Mouse (Mus musculus) stomach, postnatal 0 days (tissue): ENCODE measurements around the gene Lmntd1. TPM values are rescaled to one million over a fixed set of nuclear protein-coding genes. Genes with fewer than 3 reads are reported as not detected.

Experiments
- ATAC-seq: fragments of 200-750 bp; cut with Nextera tagmentation; 2 replicates; pipeline ENCODE4 v1.8.0; 2017; ENCODE audit not compliant: low FRiP score, low TSS enrichment
- DNase-seq: peaks from one replicate; pipeline ENCODE4 v3.0.0-alpha.2; 2016; ENCODE audit warnings: low spot score
- H3K27ac ChIP-seq: fragments of 300-500 bp; sonication (generic); replicated peaks from 2 replicates; pipeline ENCODE4 v1.5.1; 2014; ENCODE audit warnings: mild to moderate bottlenecking, control low read depth
- H3K27me3 ChIP-seq: fragments of 300-500 bp; sonication (generic); 2 replicates; pipeline ENCODE4 v1.6.1; 2014; ENCODE audit warnings: low read length; ENCODE audit not compliant: control insufficient read depth, insufficient read depth
- H3K36me3 ChIP-seq: fragments of 300-500 bp; sonication (generic); 2 replicates; pipeline ENCODE4 v1.6.1; 2014; ENCODE audit warnings: low read length, mixed read lengths; ENCODE audit not compliant: control insufficient read depth, insufficient read depth
- H3K4me1 ChIP-seq: fragments of 300-500 bp; sonication (generic); replicated peaks from 2 replicates; pipeline ENCODE4 v1.6.1; 2014; ENCODE audit warnings: antibody characterized with exemption; ENCODE audit not compliant: control insufficient read depth, insufficient read depth
- H3K4me2 ChIP-seq: fragments of 300-500 bp; sonication (generic); replicated peaks from 2 replicates; pipeline ENCODE4 v1.6.1; 2014; ENCODE audit warnings: low read depth, mild to moderate bottlenecking, control low read depth, moderate library complexity
- H3K4me3 ChIP-seq: fragments of 300-500 bp; sonication (generic); 2 replicates; pipeline ENCODE4 v1.5.1; 2014; ENCODE audit warnings: low read depth, low read length, control low read depth
- H3K9ac ChIP-seq: fragments of 300-500 bp; sonication (generic); 2 replicates; pipeline ENCODE4 v1.6.1; 2014; ENCODE audit warnings: mild to moderate bottlenecking, low read length, control low read depth, mixed read lengths
- H3K9me3 ChIP-seq: fragments of 300-500 bp; sonication (generic); 2 replicates; pipeline ENCODE4 v1.6.1; 2016; ENCODE audit warnings: low read length; ENCODE audit not compliant: control insufficient read depth
- CTCF ChIP-seq: IDR thresholded peaks from 2 replicates; pipeline ENCODE4 v1.5.1; 2016; ENCODE audit warnings: antibody characterized with exemption, low read depth, mild to moderate bottlenecking, moderate library complexity
- EP300 ChIP-seq: optimal IDR thresholded peaks from 2 replicates; pipeline ENCODE3; 2016; ENCODE audit warnings: antibody characterized with exemption
- WGBS: fragments of 180-500 bp; shearing (Covaris S2); extraction: QIAGEN DNeasy Blood & Tissue Kit; methylation state at CpG from one replicate; pipeline ENCODE4 v1.1.7; 2014; 5-methylcytosine and 5-hydroxymethylcytosine counted together
- polyA plus RNA-seq: library from polyadenylated mRNA; unstranded; fragments of >200 nt; fragmentation: Nextera tagmentation; extraction: Ambion mirVana; gene quantifications from 2 replicates; pipeline ENCODE4 v1.2.1, GENCODE M21; 2015

Lmntd1 gene
- polyA plus RNA-seq, 1 experiment from 2014 or later = 0.16 TPM

DNA sequence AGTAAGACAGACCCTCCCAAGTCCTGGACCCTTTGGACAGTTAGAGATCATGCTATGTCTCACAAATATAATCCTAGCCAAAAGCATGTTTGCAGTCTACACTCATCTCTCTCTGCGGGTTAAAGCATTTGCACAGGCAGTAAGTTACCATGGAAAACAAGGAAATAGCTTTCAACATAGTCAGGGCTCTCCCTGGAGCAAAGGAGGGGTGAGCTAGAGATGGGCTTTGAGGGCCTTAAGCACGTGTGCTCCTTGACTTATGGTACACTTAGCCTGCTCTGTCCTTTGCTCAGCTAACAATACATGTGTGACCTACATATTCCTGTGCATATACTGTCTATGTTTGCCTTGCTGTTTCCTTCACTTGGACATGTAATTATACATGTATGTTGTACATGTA is 165.8 kb downstream of the Lmntd1 start:
- H3K27me3 ChIP-seq = no peaks in the 10 kb centered on the region
- no peaks in the 10 kb centered on the region for H3K4me1 ChIP-seq
- no peak overlapping the region for H3K9ac ChIP-seq
- DNase-seq = no peak
- no peak; the same call in 1 of the 2 replicates for ATAC-seq
- TF ChIP-seq EP300 (no peak), CTCF (no peak)
- H3K4me2 ChIP-seq = no peak overlapping the region
- no peaks in the 10 kb centered on the region for H3K9me3 ChIP-seq
- WGBS = 35% methylated on average over 2 of the region's 2 CpGs
- no peak overlapping the region for H3K4me3 ChIP-seq
- no peaks in the 10 kb centered on the region for H3K36me3 ChIP-seq
- H3K27ac ChIP-seq = no peak overlapping the region

DNA sequence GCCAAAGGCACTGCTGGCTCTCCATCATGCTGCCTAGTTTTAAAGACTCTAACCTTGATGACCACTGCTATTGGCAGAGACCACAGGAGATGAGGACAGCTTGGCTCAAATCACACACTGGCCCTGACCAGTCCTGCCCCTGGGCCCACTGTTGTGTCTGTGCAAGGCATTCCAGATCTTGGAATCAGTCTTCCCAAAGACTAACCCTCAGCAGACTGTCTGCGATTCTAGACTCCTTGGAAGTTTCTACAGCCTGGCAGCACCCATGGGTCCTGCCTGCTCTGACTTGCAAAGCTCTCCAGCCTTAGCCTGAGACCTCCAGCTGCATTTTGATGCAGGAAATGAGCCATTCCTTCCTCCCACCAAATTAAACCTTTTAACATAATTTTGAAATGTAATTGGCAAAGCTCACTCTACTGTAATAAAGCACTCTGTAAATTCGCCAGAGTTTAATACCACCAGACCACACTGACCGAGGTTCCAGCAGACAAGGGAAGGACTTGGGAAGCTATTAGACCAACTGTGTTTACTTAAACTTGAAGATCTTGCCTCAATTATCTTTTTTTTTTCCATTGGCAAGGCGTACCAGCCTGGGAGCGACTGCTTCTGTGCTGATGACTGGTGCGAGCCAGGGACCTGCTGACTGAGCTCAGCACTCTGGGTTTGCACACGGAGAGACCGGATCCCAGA is 168.2 kb downstream of the Lmntd1 start:
- no peaks in the 10 kb centered on the region for H3K27me3 ChIP-seq
- H3K4me3 ChIP-seq = no peak overlapping the region
- no peak for TF ChIP-seq CTCF
- no peak for TF ChIP-seq EP300
- 0 out of 2 replicates have a peak overlapping the region, but pooled peaks have one; percentile 1 for H3K27ac ChIP-seq
- no peak overlapping the region for H3K9ac ChIP-seq
- ATAC-seq (no peak), DNase-seq (no peak)
- no peak overlapping the region for H3K4me2 ChIP-seq
- H3K4me1 ChIP-seq = no peaks in the 10 kb centered on the region
- no peaks in the 10 kb centered on the region for H3K36me3 ChIP-seq
- H3K9me3 ChIP-seq = no peaks in the 10 kb centered on the region
- 32% methylated on average over 8 of the region's 8 CpGs for WGBS

DNA sequence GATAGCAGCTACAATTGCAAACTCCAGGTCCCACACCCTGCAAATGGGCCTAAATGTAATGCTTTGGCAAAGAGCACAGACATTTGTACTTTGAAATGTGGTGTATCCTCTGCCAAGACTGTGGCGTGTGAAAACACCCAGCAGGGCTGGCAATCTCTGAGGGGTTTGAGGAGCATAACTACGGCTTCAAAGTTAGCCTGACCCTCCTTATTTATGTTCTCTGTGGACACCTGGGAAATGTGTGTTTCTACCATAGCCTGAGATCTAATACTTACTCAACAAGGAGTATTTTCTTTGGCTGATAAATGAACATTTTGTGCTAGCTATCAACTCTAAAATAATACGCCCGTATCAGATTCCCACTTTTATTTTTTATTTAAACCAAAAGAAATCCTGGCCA is 168.7 kb downstream of the Lmntd1 start:
- no peak overlapping the region for H3K4me3 ChIP-seq
- TF ChIP-seq CTCF (no peak), EP300 (no peak)
- H3K9me3 ChIP-seq = no peaks in the 10 kb centered on the region
- H3K27me3 ChIP-seq = no peaks in the 10 kb centered on the region
- DNase-seq (no peak), ATAC-seq (peak; percentile 35; the same call in 1 of the 2 replicates)
- 52% methylated on average over 4 of the region's 4 CpGs for WGBS
- H3K27ac ChIP-seq = no peak overlapping the region
- H3K4me1 ChIP-seq = no peaks in the 10 kb centered on the region
- no peak overlapping the region for H3K4me2 ChIP-seq
- no peak overlapping the region for H3K9ac ChIP-seq
- H3K36me3 ChIP-seq = no peaks in the 10 kb centered on the region

DNA sequence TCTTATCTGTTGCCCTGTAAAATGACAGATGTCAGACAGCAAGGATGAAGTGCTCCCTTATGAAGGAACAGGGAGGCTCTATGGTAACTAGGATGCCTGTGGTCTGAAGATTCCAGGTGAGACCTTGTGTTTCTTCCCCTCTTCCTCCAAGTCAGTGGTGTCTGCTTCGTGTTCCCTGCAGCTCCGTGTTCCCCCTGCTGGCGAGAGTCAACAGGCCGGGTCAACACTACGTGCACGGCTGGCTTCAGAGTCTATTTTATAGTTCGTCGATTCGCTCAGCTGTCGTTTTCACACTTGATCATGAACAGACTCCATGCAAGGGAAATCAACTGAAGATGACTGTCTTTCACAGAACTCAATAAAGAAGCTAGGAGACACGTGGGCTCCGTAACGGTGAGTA is 171.3 kb downstream of the Lmntd1 start:
- Histone ChIP-seq H3K4me3 (no peak overlapping the region), H3K4me2 (no peak overlapping the region), H3K9ac (no peak overlapping the region), H3K36me3 (no peaks in the 10 kb centered on the region), H3K27me3 (no peaks in the 10 kb centered on the region), H3K9me3 (no peaks in the 10 kb centered on the region), H3K27ac (no peak overlapping the region), H3K4me1 (no peaks in the 10 kb centered on the region)
- 51% methylated on average over 13 of the region's 13 CpGs for WGBS
- DNase-seq (peak; percentile 35), ATAC-seq (no peak)
- TF ChIP-seq CTCF = peak; percentile 70
- no peak for TF ChIP-seq EP300

DNA sequence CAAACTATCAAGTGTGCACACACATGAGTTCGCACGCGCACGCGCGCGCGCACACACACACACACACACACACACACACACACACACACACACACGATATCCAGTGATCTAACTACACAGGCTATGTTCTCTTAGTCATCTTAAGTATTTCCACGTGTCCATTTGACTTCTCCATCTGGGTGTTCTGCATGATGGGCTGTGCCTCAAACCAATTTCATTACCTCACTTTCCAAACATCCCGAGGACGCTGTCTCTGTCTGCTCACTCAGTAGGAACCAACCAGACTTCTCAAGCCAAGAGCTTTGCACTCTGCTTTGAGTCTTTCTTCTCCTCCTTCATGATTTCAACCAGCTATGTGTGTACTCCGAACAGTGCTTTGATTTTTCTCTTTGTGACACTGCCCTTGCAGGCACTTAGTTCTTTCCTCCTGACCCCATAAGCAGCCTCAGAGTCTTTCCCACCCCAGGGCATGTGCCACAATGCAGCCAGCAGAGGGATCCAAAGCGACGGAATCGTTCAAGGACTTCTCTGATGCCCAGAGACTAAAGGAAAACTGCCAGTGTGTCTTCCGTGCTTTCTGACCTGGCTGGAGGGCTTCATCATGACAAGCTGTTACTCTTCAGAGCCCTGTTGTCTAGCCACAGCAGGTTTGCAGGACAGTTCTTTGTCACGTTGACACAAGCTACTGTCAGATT is 172.6 kb downstream of the Lmntd1 start:
- no peak overlapping the region for H3K27ac ChIP-seq
- TF ChIP-seq CTCF = peak; percentile 86
- TF ChIP-seq EP300 = no peak

DNA sequence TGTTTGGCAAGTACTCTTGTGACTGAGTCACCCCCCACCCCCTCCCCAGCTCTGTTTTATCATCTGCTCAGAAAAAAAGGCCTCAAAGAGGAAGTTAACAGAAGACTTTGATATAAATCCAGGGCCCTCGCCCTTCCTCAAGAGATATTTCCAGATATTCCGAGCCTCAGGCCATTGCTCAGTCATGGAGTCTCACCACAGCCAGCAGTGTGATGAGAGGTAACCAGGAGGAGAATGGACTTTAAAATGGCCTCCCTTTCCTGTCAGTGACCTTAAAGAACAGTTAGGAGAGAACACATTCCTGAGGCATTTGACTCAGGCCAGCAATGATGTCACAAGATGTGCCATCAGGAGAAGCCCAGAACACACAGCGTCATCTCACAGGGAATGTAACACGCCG is 175.3 kb downstream of the Lmntd1 start:
- TF ChIP-seq CTCF (no peak), EP300 (no peak)
- no peak overlapping the region for H3K4me2 ChIP-seq
- no peak overlapping the region for H3K27ac ChIP-seq
- H3K4me1 ChIP-seq = no peaks in the 10 kb centered on the region
- no peak overlapping the region for H3K4me3 ChIP-seq
- no peak for ATAC-seq
- H3K27me3 ChIP-seq = no peaks in the 10 kb centered on the region
- H3K9me3 ChIP-seq = no peaks in the 10 kb centered on the region
- no peak for DNase-seq
- 75% methylated on average over 5 of the region's 5 CpGs for whole genome bisulfite sequencing
- no peaks in the 10 kb centered on the region for H3K36me3 ChIP-seq
- H3K9ac ChIP-seq = no peak overlapping the region

More for the DNA sequence above, 172.6 kb downstream of the Lmntd1 start:
- no peaks in the 10 kb centered on the region for H3K9me3 ChIP-seq
- no peaks in the 10 kb centered on the region for H3K27me3 ChIP-seq
- no peaks in the 10 kb centered on the region for H3K4me1 ChIP-seq
- no peak overlapping the region for H3K4me2 ChIP-seq
- no peak overlapping the region for H3K9ac ChIP-seq
- ATAC-seq (peak; percentile 61), DNase-seq (peak; percentile 63)
- H3K36me3 ChIP-seq = no peaks in the 10 kb centered on the region
- no peak overlapping the region for H3K4me3 ChIP-seq
- WGBS = 56% methylated on average over 18 of the region's 18 CpGs
